Mouse (Mus musculus): ENCODE results near the gene Cyp2c37. TPM values are rescaled to one million over a fixed set of nuclear protein-coding genes. Genes with fewer than 3 reads are reported as not detected.
"Not testable (repeated sequence)": the region's sequence is repeated elsewhere in the genome, so short reads cannot be mapped to it uniquely, and the experiment has no call there.

Cyp2c37 gene
- total RNA-seq (2015; ENCODE audit: low replicate concordance), result not detected in 2 replicates
- total RNA-seq (2017; ENCODE audit: low replicate concordance), result not detected in 2 replicates

- ATAC-seq (replicated peaks; ENCODE audit: low FRiP score, poor library complexity, severe bottlenecking), result not testable (repeated sequence)
Measured at GRCm38 (mm10) chr19:39992140-39992539, at the start of gene Cyp2c37. Gene Cyp2c37 (plus strand): TSS chr19:39992424.

- not testable (repeated sequence) for ATAC-seq (replicated peaks; ENCODE audit: low FRiP score, poor library complexity, severe bottlenecking)
Measured at GRCm38 (mm10) chr19:39960861-39961260, 31.4 kb upstream of the Cyp2c37 start.

GRCm38 (mm10) chr19:39971096-39971495, 21.1 kb upstream of the Cyp2c37 start:
- ATAC-seq (replicated peaks; ENCODE audit: low FRiP score, poor library complexity, severe bottlenecking), result not testable (repeated sequence)

- ATAC-seq (replicated peaks; ENCODE audit: low FRiP score, poor library complexity, severe bottlenecking), result no peak
Measured at GRCm38 (mm10) chr19:39989471-39989870, 2.8 kb upstream of the Cyp2c37 start.

Other genes with a start within 250 kb of the Cyp2c37 start
- gene Cyp2c40, start 179.6 kb upstream of the Cyp2c37 start, total RNA-seq (2015; ENCODE audit: low replicate concordance), result not detected in 2 replicates
- gene Cyp2c40, start 179.6 kb upstream of the Cyp2c37 start, total RNA-seq (2017; ENCODE audit: low replicate concordance), result not detected in 2 replicates
- gene Cyp2c69, start 105.6 kb upstream of the Cyp2c37 start, total RNA-seq (2015; ENCODE audit: low replicate concordance), result not detected in 2 replicates
- gene Cyp2c69, start 105.6 kb upstream of the Cyp2c37 start, total RNA-seq (2017; ENCODE audit: low replicate concordance), result not detected in 2 replicates
- gene Cyp2c54, start 81.4 kb downstream of the Cyp2c37 start, total RNA-seq (2015; ENCODE audit: low replicate concordance), result not detected in 2 replicates
- gene Cyp2c54, start 81.4 kb downstream of the Cyp2c37 start, total RNA-seq (2017; ENCODE audit: low replicate concordance), result not detected in 2 replicates
- not detected in 2 replicates for gene Cyp2c50, start 97.3 kb downstream of the Cyp2c37 start, total RNA-seq (2015; ENCODE audit: low replicate concordance)
- gene Cyp2c50, start 97.3 kb downstream of the Cyp2c37 start, total RNA-seq (2017; ENCODE audit: low replicate concordance), result not detected in 2 replicates
- not detected in 2 replicates for gene Cyp2c70, start 194.9 kb downstream of the Cyp2c37 start, total RNA-seq (2015; ENCODE audit: low replicate concordance)
- not detected in 2 replicates for gene Cyp2c70, start 194.9 kb downstream of the Cyp2c37 start, total RNA-seq (2017; ENCODE audit: low replicate concordance)